Mouse (Mus musculus) embryonic facial prominence, embryonic 11.5 days (tissue): ENCODE results near the gene Cdc42bpa. TPM values are rescaled to one million over a fixed set of nuclear protein-coding genes. Genes with fewer than 3 reads are reported as not detected.

ENCODE experiments used
- ATAC-seq: fragments of 200-750 bp; cut with Nextera tagmentation; replicated peaks from 2 replicates; pipeline ENCODE4 v1.8.0; 2017; ENCODE audit warnings: low read depth; ENCODE audit not compliant: insufficient number of reproducible peaks, low FRiP score, low TSS enrichment
- DNase-seq: peaks from one replicate; pipeline ENCODE4 v3.0.0-alpha.2; 2015; ENCODE audit warnings: low spot score
- H3K27ac ChIP-seq: fragments of 300-500 bp; sonication (generic); replicated peaks from 2 replicates; pipeline ENCODE4 v1.5.1; 2014; ENCODE audit warnings: mild to moderate bottlenecking, low read depth, low read length, control low read depth
- H3K27me3 ChIP-seq: fragments of 300-500 bp; sonication (generic); 2 replicates; pipeline ENCODE4 v1.6.1; 2014; ENCODE audit warnings: mild to moderate bottlenecking, low read length, moderate library complexity, mixed read lengths; ENCODE audit not compliant: control insufficient read depth, insufficient read depth
- H3K36me3 ChIP-seq: fragments of 300-500 bp; sonication (generic); replicated peaks from 2 replicates; pipeline ENCODE4 v1.6.1; 2014; ENCODE audit warnings: low read depth, mild to moderate bottlenecking, low read length, moderate library complexity, mixed read lengths; ENCODE audit not compliant: control insufficient read depth, insufficient read depth
- H3K4me1 ChIP-seq: fragments of 300-500 bp; sonication (generic); 2 replicates; pipeline ENCODE4 v1.6.1; 2014; ENCODE audit warnings: low read length, mixed read lengths; ENCODE audit not compliant: control insufficient read depth, insufficient read depth
- H3K4me2 ChIP-seq: fragments of 300-500 bp; sonication (generic); 2 replicates; pipeline ENCODE4 v1.6.1; 2014; ENCODE audit warnings: low read depth, mild to moderate bottlenecking, control low read depth, low read length, moderate library complexity
- H3K4me3 ChIP-seq: fragments of 300-500 bp; sonication (generic); 2 replicates; pipeline ENCODE4 v1.5.1; 2014; ENCODE audit warnings: low read depth, low read length, control low read depth
- H3K9ac ChIP-seq: fragments of 300-500 bp; sonication (generic); replicated peaks from 2 replicates; pipeline ENCODE4 v1.6.1; 2014; ENCODE audit warnings: mild to moderate bottlenecking, control low read depth, low read length
- H3K9me3 ChIP-seq: fragments of 300-500 bp; sonication (generic); replicated peaks from 2 replicates; pipeline ENCODE4 v1.6.1; 2016; ENCODE audit warnings: mild to moderate bottlenecking, low read length, inconsistent platforms, mixed read lengths; ENCODE audit not compliant: control insufficient read depth
- WGBS: fragments of 180-500 bp; shearing (Covaris S2); extraction: QIAGEN DNeasy Blood & Tissue Kit; methylation state at CpG from one replicate; pipeline ENCODE4 v1.1.7; 2014; 5-methylcytosine and 5-hydroxymethylcytosine counted together
- polyA plus RNA-seq: library from polyadenylated mRNA; unstranded; fragments of >200 nt; fragmentation: Nextera tagmentation; extraction: Ambion mirVana; gene quantifications from 2 replicates; pipeline ENCODE4 v1.2.1, GENCODE M21; 2014

Cdc42bpa gene
- 12.3 and 13.8 TPM in 2 replicates for polyA plus RNA-seq

DNA sequence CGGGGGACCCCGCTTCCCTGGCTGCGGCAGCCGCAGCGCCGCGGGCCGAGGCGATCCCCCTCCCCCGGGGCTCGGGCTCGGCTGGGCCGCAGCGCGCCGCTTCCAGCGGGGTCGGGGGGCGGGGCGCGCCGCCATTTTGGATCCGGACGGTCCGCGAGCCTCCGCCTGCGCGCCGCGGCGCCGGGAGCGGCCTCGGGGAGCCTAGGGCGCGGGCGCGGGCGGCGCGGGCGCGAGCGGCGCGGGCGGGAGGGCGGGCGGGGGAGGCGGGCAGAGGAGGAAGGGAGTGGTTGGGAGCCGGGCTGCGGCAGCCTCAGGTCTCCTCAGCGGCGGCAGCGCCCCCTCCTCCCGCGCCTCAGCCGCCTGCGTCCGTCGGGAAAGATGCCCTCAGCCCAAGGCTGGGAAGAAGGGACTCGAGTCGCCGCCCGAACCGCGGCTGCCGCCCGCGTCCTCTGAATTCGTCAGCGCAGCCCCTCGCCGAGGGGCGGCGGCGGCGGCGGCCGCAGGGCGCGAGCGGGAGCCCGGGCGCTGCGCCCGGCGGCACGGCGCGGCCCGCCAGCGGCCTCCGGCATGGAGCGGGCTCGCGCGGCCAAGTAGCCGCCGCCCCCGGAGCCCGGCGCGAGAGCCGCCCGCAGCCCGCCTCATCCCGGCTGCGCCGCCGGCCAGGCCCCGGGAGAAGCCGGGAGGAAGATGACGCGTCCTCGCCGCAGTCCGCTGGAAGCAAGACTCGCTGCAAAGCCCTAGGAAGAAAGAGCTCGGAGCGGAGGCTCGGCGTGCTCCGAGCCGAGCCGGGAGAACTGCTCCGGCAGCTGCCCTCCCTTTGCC, at the start of gene Cdc42bpa:
Gene Cdc42bpa (plus strand): TSS at position 752 of the 822 bp plus-strand sequence.
- DNase-seq: peak; percentile 89
- no peaks in the 10 kb centered on the region for H3K4me1 ChIP-seq
- peak; percentile 86 for ATAC-seq

DNA sequence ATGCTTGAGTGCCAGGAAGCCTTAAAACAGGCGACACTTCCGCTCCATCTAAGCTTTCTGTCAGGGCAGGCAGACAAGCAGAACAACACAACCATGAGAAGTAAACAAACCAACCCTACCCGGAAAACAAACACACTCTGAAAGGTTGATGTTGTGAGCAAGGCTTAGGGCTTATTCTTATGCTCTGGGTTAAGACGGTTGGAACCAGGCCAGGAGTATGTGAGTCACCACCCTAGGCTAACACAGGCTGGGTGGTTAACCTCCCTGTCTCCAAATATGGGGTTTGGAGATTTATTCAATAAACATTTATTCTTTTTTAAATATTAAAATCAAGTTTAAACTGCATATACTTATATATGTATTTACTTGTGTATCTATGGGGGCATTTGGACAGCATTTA, 46.8 kb upstream of the Cdc42bpa start:
- H3K27me3 ChIP-seq: no peaks in the 10 kb centered on the region
- no peaks in the 10 kb centered on the region for H3K9me3 ChIP-seq
- no peak overlapping the region for H3K9ac ChIP-seq
- WGBS: 78% methylated on average over 4 of the region's 4 CpGs
- H3K36me3 ChIP-seq: no peaks in the 10 kb centered on the region
- no peak overlapping the region for H3K4me2 ChIP-seq
- ATAC-seq: no peak
- no peaks in the 10 kb centered on the region for H3K4me1 ChIP-seq
- H3K27ac ChIP-seq: no peak overlapping the region
- DNase-seq: no peak
- H3K4me3 ChIP-seq: no peak overlapping the region

More for the DNA sequence above, at the start of gene Cdc42bpa:
- Histone ChIP-seq H3K9ac (peak within 1 kb of the TSS; percentile 95), H3K4me3 (peak within 1 kb of the TSS; percentile 76), H3K4me2 (peak within 1 kb of the TSS; percentile 75), H3K27ac (peak within 1 kb of the TSS; percentile 88), H3K27me3 (no peaks in the 10 kb centered on the region), H3K9me3 (no peaks in the 10 kb centered on the region), H3K36me3 (no peaks in the 10 kb centered on the region)
- WGBS: 0% methylated on average over 40 of the region's 128 CpGs

DNA sequence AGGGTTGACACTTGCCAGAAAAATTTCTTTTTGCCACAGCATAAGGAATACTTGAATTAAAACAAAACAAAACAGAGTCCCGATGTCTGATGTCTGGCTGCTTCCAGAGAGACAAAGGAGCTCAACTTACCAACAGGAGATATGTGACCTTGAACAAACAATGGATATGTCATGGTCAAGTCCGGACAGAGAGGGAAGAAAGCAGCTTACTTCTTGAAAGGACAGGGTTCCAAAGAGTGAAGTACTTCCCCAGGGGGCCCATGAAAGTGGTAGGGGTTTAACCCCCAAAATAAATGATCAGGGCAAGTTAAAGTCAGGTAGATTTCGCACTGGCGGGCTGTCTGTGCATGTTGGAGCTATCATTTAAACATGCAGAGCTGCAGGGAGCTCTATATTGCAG, 43.2 kb upstream of the Cdc42bpa start:
- ATAC-seq: no peak
- no peak overlapping the region for H3K4me2 ChIP-seq
- DNase-seq: no peak
- no peaks in the 10 kb centered on the region for H3K4me1 ChIP-seq
- H3K27ac ChIP-seq: no peak overlapping the region
- H3K9ac ChIP-seq: no peak overlapping the region
- 68% methylated on average over 4 of the region's 4 CpGs for WGBS
- no peak overlapping the region for H3K4me3 ChIP-seq
- no peaks in the 10 kb centered on the region for H3K27me3 ChIP-seq
- H3K36me3 ChIP-seq: no peaks in the 10 kb centered on the region
- H3K9me3 ChIP-seq: no peaks in the 10 kb centered on the region

DNA sequence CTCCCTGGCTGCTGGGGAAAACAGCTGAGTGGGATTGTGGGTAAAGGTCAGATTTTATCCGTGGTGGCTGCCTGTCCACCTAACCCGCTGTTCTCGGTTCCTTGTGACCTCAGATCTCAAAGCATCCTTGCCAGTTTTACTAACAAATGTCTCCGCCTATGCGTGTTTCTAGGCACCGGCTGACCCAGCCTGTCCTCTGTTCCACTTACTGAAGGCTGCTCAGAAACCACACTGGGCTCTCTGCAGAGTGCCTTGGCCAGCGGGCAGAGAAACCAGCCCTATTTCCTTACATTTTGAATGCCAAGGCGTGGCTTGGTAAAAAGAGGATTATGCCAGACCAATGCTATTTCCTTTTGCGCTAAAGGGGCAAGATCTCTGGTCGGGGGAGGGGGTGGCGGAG, 42.8 kb upstream of the Cdc42bpa start:
- H3K9ac ChIP-seq: no peak overlapping the region
- no peaks in the 10 kb centered on the region for H3K9me3 ChIP-seq
- WGBS: 81% methylated on average over 11 of the region's 11 CpGs
- H3K27me3 ChIP-seq: no peaks in the 10 kb centered on the region
- ATAC-seq (no peak), DNase-seq (no peak)
- no peak overlapping the region for H3K4me2 ChIP-seq
- H3K4me1 ChIP-seq: no peaks in the 10 kb centered on the region
- H3K27ac ChIP-seq: no peak overlapping the region
- no peaks in the 10 kb centered on the region for H3K36me3 ChIP-seq
- no peak overlapping the region for H3K4me3 ChIP-seq

DNA sequence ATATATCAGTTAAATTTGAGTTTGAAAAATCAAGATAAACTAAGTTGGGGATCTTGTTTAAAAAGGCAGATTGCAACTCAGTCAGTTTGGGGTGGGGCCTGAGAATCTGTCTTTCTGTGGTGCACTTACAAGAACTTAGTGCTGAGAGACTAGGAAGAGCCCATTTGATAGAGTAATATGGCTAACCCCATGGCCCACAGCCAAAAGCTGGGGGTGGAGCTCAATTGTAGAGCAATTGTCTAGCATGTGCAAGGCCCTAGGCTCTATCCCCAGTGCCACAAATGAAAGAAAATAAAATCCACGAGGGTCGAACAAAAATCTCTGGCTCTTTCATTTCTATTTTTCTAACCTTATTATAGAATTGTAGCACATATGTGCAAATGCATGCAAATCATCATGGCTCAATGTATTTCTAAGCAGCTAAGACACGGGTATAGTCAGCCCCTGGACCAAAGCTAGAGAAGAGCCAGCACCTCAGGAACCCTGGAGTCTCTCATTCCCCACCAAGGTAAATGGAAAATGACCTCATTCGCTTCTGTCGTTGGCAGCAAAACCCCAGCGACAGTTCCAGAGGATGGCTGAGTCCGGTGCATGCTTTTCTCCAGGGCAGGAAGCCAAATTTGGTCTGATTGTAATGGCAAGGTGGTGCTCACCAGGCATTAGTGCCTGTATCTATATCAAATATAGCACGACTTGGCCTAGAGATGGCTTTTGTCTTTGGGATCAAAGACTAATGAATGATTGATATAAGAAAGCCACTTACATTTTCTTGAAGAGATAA, 40.4 kb upstream of the Cdc42bpa start:
- H3K9ac ChIP-seq: no peak overlapping the region
- H3K9me3 ChIP-seq: no peaks in the 10 kb centered on the region
- ATAC-seq (no peak), DNase-seq (no peak)
- no peaks in the 10 kb centered on the region for H3K4me1 ChIP-seq
- no peak overlapping the region for H3K4me3 ChIP-seq
- no peak overlapping the region for H3K27ac ChIP-seq
- no peak overlapping the region for H3K4me2 ChIP-seq
- no peaks in the 10 kb centered on the region for H3K36me3 ChIP-seq
- WGBS: 92% methylated on average over 8 of the region's 8 CpGs
- H3K27me3 ChIP-seq: no peaks in the 10 kb centered on the region

DNA sequence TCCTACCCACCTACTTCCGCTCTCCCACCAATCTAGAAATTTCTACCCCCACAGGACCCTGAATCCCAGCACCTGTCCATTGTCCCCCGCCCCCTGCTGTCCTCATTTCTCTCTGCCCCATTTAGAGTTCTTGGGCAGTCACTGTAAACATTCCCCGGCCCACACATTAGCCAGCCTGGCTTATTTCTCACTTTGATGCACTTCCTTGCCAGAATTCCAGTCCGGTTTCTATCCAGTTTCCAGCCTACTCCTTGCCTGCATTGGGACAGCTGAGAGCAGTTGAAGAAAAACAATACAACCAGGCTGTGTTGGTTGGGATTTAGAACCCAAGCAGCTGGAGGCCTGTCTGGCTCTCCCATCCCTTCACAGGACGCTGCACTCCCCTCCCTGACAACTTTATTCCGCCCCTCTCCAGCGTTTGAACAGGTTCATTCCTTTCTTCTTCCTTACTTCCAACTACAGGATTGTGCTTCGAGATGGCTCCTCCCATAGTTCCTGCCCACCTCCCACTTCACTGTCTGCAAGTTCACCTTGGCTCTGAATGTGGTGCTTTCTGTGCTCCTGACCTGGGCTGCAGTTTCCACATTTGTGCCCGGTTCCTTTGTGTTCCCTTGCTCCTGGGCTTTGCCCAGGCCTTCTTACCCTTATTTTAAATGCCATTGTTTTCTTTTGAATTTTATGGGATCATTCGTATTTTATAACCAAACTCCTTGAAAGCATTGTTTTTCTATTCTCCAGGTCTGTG, 36.4 kb upstream of the Cdc42bpa start:
- no peak overlapping the region for H3K27ac ChIP-seq
- H3K36me3 ChIP-seq: no peaks in the 10 kb centered on the region
- H3K9me3 ChIP-seq: no peaks in the 10 kb centered on the region
- no peak overlapping the region for H3K4me3 ChIP-seq
- ATAC-seq: no peak
- WGBS: 64% methylated on average over 10 of the region's 10 CpGs
- H3K27me3 ChIP-seq: no peaks in the 10 kb centered on the region
- no peak overlapping the region for H3K4me2 ChIP-seq
- H3K9ac ChIP-seq: no peak overlapping the region
- H3K4me1 ChIP-seq: no peaks in the 10 kb centered on the region
- DNase-seq: no peak

DNA sequence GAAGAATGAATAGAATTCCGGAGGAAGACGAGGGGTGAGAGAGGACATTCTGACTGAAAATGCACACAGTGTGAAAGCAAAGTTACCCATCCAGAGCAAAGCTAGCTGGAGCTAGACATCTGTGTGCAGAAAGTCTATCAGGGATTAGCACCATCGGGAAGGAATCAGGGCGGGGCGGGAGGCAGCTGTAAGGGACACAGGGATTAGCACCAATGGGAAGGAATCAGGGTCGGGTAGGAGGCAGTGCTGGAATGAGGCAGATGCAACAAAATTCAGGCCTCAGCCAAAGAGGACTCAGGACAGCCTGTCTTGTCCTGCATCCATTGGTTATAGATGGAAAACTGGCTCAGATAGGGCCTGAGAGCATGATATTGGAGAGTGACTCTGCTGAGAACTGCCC, 34.0 kb upstream of the Cdc42bpa start:
- ATAC-seq: no peak
- Histone ChIP-seq H3K9me3 (no peaks in the 10 kb centered on the region), H3K36me3 (no peaks in the 10 kb centered on the region), H3K4me1 (no peaks in the 10 kb centered on the region), H3K4me3 (no peak overlapping the region), H3K27me3 (no peaks in the 10 kb centered on the region), H3K27ac (no peak overlapping the region), H3K4me2 (no peak overlapping the region), H3K9ac (no peak overlapping the region)
- 81% methylated on average over 6 of the region's 6 CpGs for WGBS
- DNase-seq: no peak
